Mouse (Mus musculus) spleen, adult 10 weeks (tissue): ENCODE results near the gene Pls1. TPM values are rescaled to one million over a fixed set of nuclear protein-coding genes. Genes with fewer than 3 reads are reported as not detected.

Experiments
- polyA plus RNA-seq: library from polyadenylated mRNA; stranded (reverse); fragments of 350-450 nt; fragmentation: Illumina TruSeq; extraction: RNeasy Lipid Tissue Mini Kit (QIAGEN cat#74804); gene quantifications from one replicate; pipeline ENCODE4 v1.2.3, GENCODE M21; 2015; ENCODE audit warnings: low replicate concordance; ENCODE audit not compliant: insufficient read depth

Gene Pls1
- polyA plus RNA-seq: 2.5 TPM

GRCm38 (mm10) chr9:95844825-95845460, at the start of gene Pls1:
Pls1 (minus strand) TSS chr9:95845311.

DNA sequence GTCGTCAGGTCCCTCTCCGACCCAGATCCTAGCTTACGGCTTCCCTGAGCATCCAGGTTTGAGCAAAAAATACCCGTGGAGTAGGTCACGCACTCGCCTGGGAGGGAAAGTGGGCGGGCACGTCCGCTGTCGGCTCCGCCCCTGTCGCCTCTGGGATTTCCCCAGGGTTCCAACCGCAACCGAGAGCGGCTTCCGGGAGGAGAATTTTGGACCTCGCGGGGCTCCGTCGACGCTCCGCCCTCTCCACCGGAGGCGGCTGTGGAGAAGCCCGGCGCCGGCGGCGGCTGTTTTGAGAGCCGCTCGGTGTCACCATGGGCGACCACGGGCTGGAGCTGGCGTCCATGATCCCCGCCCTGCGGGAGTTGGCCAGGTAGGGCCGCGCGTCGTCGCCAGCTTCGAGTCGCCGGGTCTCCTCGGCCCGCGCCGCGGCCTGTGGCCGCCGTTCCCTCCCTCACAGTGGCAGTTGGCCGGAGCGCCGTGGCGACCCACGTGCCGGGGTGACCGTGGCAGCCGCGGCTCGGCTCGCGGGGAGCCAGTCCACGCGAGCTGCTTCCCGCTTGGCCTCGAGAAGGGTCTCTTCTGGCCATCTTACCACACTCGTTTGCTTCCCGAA, 12.4 kb upstream of the Pls1 start, which contains the start of gene Atr:
TSS of gene Atr (plus strand) at position 184 of the 613 bp plus-strand sequence.

DNA sequence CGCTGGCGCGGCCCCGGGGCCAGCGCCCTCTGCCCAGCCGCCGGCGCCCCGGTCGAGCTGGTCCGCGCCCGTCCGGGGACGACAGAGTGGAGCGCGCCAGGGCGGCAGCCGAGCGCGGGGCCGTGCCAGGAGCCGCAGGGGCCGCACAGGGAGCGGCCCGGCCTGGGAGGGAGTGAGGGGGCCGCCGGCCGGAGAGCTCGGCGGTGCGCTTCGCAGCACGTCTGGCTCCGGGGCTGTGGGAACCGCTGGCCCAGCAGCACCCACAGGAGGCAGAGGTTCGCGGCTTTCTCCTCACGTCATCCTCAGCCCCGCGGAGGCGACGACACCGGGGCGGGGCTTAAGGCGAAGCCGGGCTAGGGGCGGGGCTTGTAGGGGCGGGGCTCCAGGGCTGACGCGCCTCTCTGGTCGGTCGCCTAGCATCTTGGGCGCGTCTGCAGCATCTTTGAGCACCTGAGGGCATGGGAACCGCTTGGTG, 95.0 kb downstream of the Pls1 start, which contains the start of gene Trpc1:
TSS of gene Trpc1 (minus strand) at position 339 of the 475 bp plus-strand sequence.

Other genes with a start within 250 kb of the Pls1 start
- 5.4 TPM for gene Pcolce2, start 207.7 kb downstream of the Pls1 start, polyA plus RNA-seq
- 1.9 TPM for gene Trpc1, start 94.9 kb downstream of the Pls1 start, polyA plus RNA-seq
- 31.0 TPM for gene Atr, start 12.3 kb upstream of the Pls1 start, polyA plus RNA-seq
- 35.7 TPM for gene Xrn1, start 109.4 kb upstream of the Pls1 start, polyA plus RNA-seq